8 mouse cellular contexts compared by ENCODE assay signal in the genomic region with DNA sequence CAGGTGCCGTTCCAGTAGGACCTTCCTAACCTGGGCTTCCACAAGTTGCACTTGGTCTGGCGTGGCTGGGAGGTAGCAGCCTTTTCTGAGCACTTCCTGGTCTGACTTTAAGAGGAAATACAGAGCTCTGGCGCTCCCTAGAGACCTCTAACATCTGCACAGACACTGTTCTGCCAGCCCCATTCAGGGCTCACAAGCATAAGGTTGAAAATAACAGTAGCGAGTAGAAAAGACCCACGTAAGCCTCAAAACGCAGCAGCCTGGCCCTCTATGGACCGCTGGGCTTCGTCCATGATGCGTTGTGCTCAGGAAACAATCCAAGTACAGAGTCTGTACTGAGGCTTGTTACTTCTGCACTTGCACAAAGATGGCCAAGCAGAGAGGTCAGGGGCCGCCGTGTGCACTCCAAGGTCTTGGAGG. TPM values are rescaled to one million over a fixed set of nuclear protein-coding genes. Genes with fewer than 3 reads are reported as not detected.
DNase-seq lines count a peak whose midpoint lies in the region; ATAC-seq and TF ChIP-seq lines count a peak whose summit lies in the region.

No protein-coding gene starts in this region.

- H3K36me3 ChIP-seq in ES-E14 (ENCODE audit: control insufficient read depth, insufficient read depth, low read length, poor library complexity, severe bottlenecking) = peaks cover 14% of the 10 kb centered on the region

- DNase-seq in gastrocnemius, postnatal 14 days = peak; percentile 50
- DNase-seq in gastrocnemius, postnatal 25 days = no peak
- DNase-seq in ES-E14 (ENCODE audit: low read depth, low spot score) (no peak), adipocyte (ENCODE audit: low spot score) (no peak)
- DNase-seq in kidney, postnatal 25 days = peak; percentile 71 to 77
- DNase-seq in mesoderm, embryonic 11.5 days (ENCODE audit: low read depth, low spot score) = peak; percentile 47
- no peak for DNase-seq in Muller cell, postnatal 12 days (ENCODE audit: inconsistent ontology term)

- intact Hi-C loops in gastrocnemius, postnatal 14 days (cut with DNase I; ENCODE audit: low total_unique reads) = no loop called here

- H3K9me3 ChIP-seq in ES-E14 (ENCODE audit: control insufficient read depth, insufficient read depth, low read depth, low read length) = no peaks in the 10 kb centered on the region

- peak overlapping the region; percentile 44 to 49 for H3K4me3 ChIP-seq in ES-E14 (ENCODE audit: insufficient read depth in 1 of 2, low read depth in 1 of 2, low read length in 2 of 2, poor library complexity in 1 of 2, severe bottlenecking in 1 of 2)

- H3K27ac ChIP-seq in ES-E14 (ENCODE audit: insufficient read depth, low read depth, low read length, poor library complexity, severe bottlenecking) = peak overlapping the region; percentile 97

- in situ Hi-C loops in ES-E14 (cut with MboI; ENCODE audit: low sequenced_read_pairs in 2 of 2, unreplicated experiment in 2 of 2) = no loop called here

- peak; percentile 85 for ATAC-seq in granulocyte monocyte progenitor cell, adult 5-6 weeks (replicated peaks; ENCODE audit: poor library complexity, severe bottlenecking)

- H3K4me1 ChIP-seq in ES-E14 (ENCODE audit: control insufficient read depth in 2 of 2, insufficient read depth in 2 of 2, low read length in 2 of 2, poor library complexity in 1 of 2) = peaks cover 16 to 28% of the 10 kb centered on the region in 2 experiments

- H3K9ac ChIP-seq in ES-E14 (ENCODE audit: insufficient read depth, low read depth, low read length, poor library complexity, severe bottlenecking) = peak overlapping the region; percentile 49

TF ChIP-seq in ES-E14, 5 proteins besides CTCF, POLR2A, EP300 and RAD21:
- TF ChIP-seq ZNF384 (IDR thresholded peaks at IDR 0.05; ENCODE audit: low read depth, low read length) = no peak
- TF ChIP-seq MAFK (IDR thresholded peaks at IDR 0.05; ENCODE audit: insufficient read depth, low read depth, low read length) = no peak
- no peak for TF ChIP-seq CHD2 (IDR thresholded peaks at IDR 0.05; ENCODE audit: low read depth, low read length)
- no peak for TF ChIP-seq ZC3H11A (IDR thresholded peaks at IDR 0.05; ENCODE audit: borderline replicate concordance, low read depth, low read length)

RNA-seq across cellular contexts. Expression of a gene that starts 10.6 kb away (rescaled TPM):
- total RNA-seq in gastrocnemius, postnatal 14 days (2021) = 100 to 1,000 TPM in 1 of 2 experiments, 10 to 100 TPM in 1; 80.5 to 128 TPM
- 100 to 1,000 TPM in 1 of 2 experiments, 10 to 100 TPM in 1; 98.1 to 101 TPM for total RNA-seq in gastrocnemius, postnatal 25 days (2021)
- total RNA-seq in ES-E14 (2012; rRNA removed) = 90.8 and 173 TPM in 2 replicates
- 11.2 and 14.9 TPM in 2 replicates for total RNA-seq in granulocyte monocyte progenitor cell, adult 5-6 weeks (2014; fragmentation: Nextera tagmentation)
- total RNA-seq in granulocyte monocyte progenitor cell, adult 5-6 weeks (2017) = 9.1 and 14.0 TPM in 2 replicates

Comparison
In these comparisons a context has a peak if more than half of its experiments do, and no peak if none do; other contexts are left out.
1. DNase-seq: peak in gastrocnemius, postnatal 14 days (single experiment), kidney, postnatal 25 days (2 of 2) and mesoderm, embryonic 11.5 days (single experiment); none in gastrocnemius, postnatal 25 days (single experiment), ES-E14 (single experiment), Muller cell, postnatal 12 days (single experiment) and adipocyte (single experiment).